Mouse (Mus musculus) brain, embryonic 14.5 days (tissue): ENCODE measurements around the gene Dhx30. TPM values are rescaled to one million over a fixed set of nuclear protein-coding genes. Genes with fewer than 3 reads are reported as not detected.
A peak's percentile ranks its signal among the peaks of the same experiment; 100 is the strongest.
"Not testable (repeated sequence)": the region's sequence is repeated elsewhere in the genome, so short reads cannot be mapped to it uniquely, and the experiment has no call there.

Experiments used
- DNase-seq: peaks from one replicate; pipeline ENCODE4 v3.0.0-alpha.2; 2011; ENCODE audit warnings: low read depth
- CTCF ChIP-seq: fragments of 200-500 bp; IDR thresholded peaks from 2 replicates; pipeline ENCODE4 v1.5.1; 2012; ENCODE audit warnings: inconsistent platforms, mild to moderate bottlenecking, moderate library complexity, borderline replicate concordance; ENCODE audit not compliant: insufficient read depth, insufficient read length; ENCODE audit errors: extremely low read depth
- POLR2A ChIP-seq: fragments of 200-500 bp; IDR thresholded peaks from 2 replicates; pipeline ENCODE4 v1.6.1; 2012; ENCODE audit warnings: mild to moderate bottlenecking, inconsistent platforms, borderline replicate concordance; ENCODE audit not compliant: poor library complexity, insufficient read depth, insufficient read length, severe bottlenecking; ENCODE audit errors: extremely low read depth
- polyA plus RNA-seq: library from polyadenylated mRNA; depleted of rRNA; stranded (reverse); fragments of >200 nt; gene quantifications from 2 replicates; pipeline ENCODE4 v1.2.3, GENCODE M21; 2012

Gene Dhx30
- polyA plus RNA-seq, 1 experiment = 192 TPM

- no peak for DNase-seq
- TF ChIP-seq CTCF = no peak
- TF ChIP-seq POLR2A = no peak
These were observed 36.6 kb downstream of the Dhx30 start for GRCm38 (mm10) chr9:110081066-110081465.

- DNase-seq = not testable (repeated sequence)
These were observed 41.2 kb downstream of the Dhx30 start for GRCm38 (mm10) chr9:110076468-110076867.

- TF ChIP-seq CTCF = peak; percentile 91
- TF ChIP-seq POLR2A = no peak
- DNase-seq = peak; percentile 91
These were observed 45.8 kb downstream of the Dhx30 start for GRCm38 (mm10) chr9:110071843-110072242.

- TF ChIP-seq POLR2A = no peak
- no peak for TF ChIP-seq CTCF
- DNase-seq = no peak
These were observed 46.6 kb downstream of the Dhx30 start for GRCm38 (mm10) chr9:110071011-110071410.

GRCm38 (mm10) chr9:110070358-110070757, 47.3 kb downstream of the Dhx30 start:
- TF ChIP-seq CTCF (no peak), POLR2A (no peak)
- peak; percentile 75 for DNase-seq

- no peak for DNase-seq
- TF ChIP-seq CTCF (no peak), POLR2A (no peak)
These were observed 48.9 kb downstream of the Dhx30 start for GRCm38 (mm10) chr9:110068745-110069144.

GRCm38 (mm10) chr9:110064641-110065040, 53.0 kb downstream of the Dhx30 start:
- TF ChIP-seq CTCF (no peak), POLR2A (no peak)
- no peak for DNase-seq

- no peak for DNase-seq
- no peak for TF ChIP-seq POLR2A
- TF ChIP-seq CTCF = no peak
These were observed 54.8 kb downstream of the Dhx30 start for GRCm38 (mm10) chr9:110062861-110063260.

- TF ChIP-seq POLR2A (no peak), CTCF (no peak)
- no peak for DNase-seq
These were observed 55.2 kb downstream of the Dhx30 start for GRCm38 (mm10) chr9:110062405-110062804.

- TF ChIP-seq POLR2A = no peak
- no peak for TF ChIP-seq CTCF
- peak; percentile 42 for DNase-seq
These were observed 56.9 kb downstream of the Dhx30 start for GRCm38 (mm10) chr9:110060761-110061160.

GRCm38 (mm10) chr9:110057200-110057599, 60.4 kb downstream of the Dhx30 start:
- DNase-seq = no peak
- no peak for TF ChIP-seq CTCF
- TF ChIP-seq POLR2A = no peak

GRCm38 (mm10) chr9:110054781-110055180, 62.8 kb downstream of the Dhx30 start:
- no peak for TF ChIP-seq POLR2A
- TF ChIP-seq CTCF = no peak
- DNase-seq = peak; percentile 69

GRCm38 (mm10) chr9:110054080-110054421, 63.6 kb downstream of the Dhx30 start:
- TF ChIP-seq POLR2A (no peak), CTCF (no peak)
- DNase-seq = no peak

- DNase-seq = peak; percentile 93
- TF ChIP-seq POLR2A (no peak), CTCF (no peak)
These were observed 64.1 kb downstream of the Dhx30 start for GRCm38 (mm10) chr9:110053305-110054079.
